Mouse (Mus musculus): ENCODE data around the gene Dlgap4.

DNA sequence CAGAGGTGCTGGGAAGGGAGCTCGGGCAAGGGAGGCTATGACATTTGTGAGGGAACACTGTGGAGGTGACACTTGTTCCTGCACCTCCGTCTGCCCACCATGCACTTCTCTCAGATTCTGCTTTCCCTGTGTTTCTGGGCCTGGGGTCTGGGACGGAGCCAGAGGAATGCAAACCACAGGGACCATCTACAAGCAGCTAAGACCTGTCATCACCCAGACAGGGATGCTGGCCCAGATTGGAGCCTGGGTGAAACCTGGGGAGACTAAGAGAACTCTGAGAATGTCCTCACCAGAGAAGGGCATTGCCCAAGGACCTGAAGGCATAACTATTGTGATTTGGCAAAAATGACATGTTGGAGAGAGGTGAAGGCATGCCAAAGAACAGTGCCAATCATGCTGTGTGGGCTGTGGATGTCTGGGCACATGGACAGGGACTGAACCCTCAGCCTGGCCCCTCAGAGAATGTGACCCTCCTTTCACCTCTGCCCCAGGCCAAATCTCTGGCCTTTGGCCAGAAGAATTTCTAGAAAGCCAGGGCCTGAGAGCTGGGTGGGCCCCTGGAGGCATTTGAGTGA is 122.3 kb downstream of the Dlgap4 start:
- TF ChIP-seq ELF1 (IDR thresholded peaks at IDR 0.05; ENCODE audit: low read depth, low read length) (no peak), NRF1 (IDR thresholded peaks at IDR 0.05; ENCODE audit: low read depth, low read length) (no peak), CTCF (conservative IDR thresholded peaks at IDR 0.05 in 1 of 2, IDR thresholded peaks at IDR 0.05 in 1 of 2; ENCODE audit: low read depth in 2 of 2, low read length in 2 of 2) (no peak), RAD21 (IDR thresholded peaks at IDR 0.05; ENCODE audit: low read depth, low read length) (no peak), BHLHE40 (IDR thresholded peaks at IDR 0.05; ENCODE audit: low read depth, low read length) (no peak), POLR2A (IDR thresholded peaks at IDR 0.05; ENCODE audit: low read depth, low read length) (no peak), JUN (IDR thresholded peaks at IDR 0.05; ENCODE audit: insufficient read depth, low read depth, low read length) (no peak), EP300 (IDR thresholded peaks at IDR 0.05; ENCODE audit: low read length) (no peak), MXI1 (IDR thresholded peaks at IDR 0.05; ENCODE audit: low read depth, low read length) (no peak), SMC3 (IDR thresholded peaks at IDR 0.05; ENCODE audit: low read depth, low read length) (no peak)
